Mouse (Mus musculus) midbrain, embryonic 12.5 days (tissue): ENCODE results near the gene Srp9. TPM values are rescaled to one million over a fixed set of nuclear protein-coding genes. Genes with fewer than 3 reads are reported as not detected.

Source experiments
- ATAC-seq: fragments of 200-750 bp; cut with Nextera tagmentation; 2 replicates; pipeline ENCODE4 v1.8.0; 2017; ENCODE audit warnings: low read depth, moderate TSS enrichment, moderate library complexity; ENCODE audit not compliant: low FRiP score
- H3K27ac ChIP-seq: fragments of 300-500 bp; sonication (generic); replicated peaks from 2 replicates; pipeline ENCODE4 v1.5.1; 2016; ENCODE audit warnings: mild to moderate bottlenecking
- H3K27me3 ChIP-seq: fragments of 300-500 bp; sonication (generic); 2 replicates; pipeline ENCODE4 v1.6.1; 2016; ENCODE audit warnings: mild to moderate bottlenecking
- H3K36me3 ChIP-seq: fragments of 300-500 bp; sonication (generic); 2 replicates; pipeline ENCODE4 v1.6.1; 2016
- H3K4me1 ChIP-seq: fragments of 300-500 bp; sonication (generic); 2 replicates; pipeline ENCODE4 v1.6.1; 2016
- H3K4me2 ChIP-seq: fragments of 300-500 bp; sonication (generic); replicated peaks from 2 replicates; pipeline ENCODE4 v1.6.1; 2016; ENCODE audit warnings: mild to moderate bottlenecking, moderate library complexity
- H3K4me3 ChIP-seq: fragments of 300-500 bp; sonication (generic); 2 replicates; pipeline ENCODE4 v1.5.1; 2016; ENCODE audit warnings: mild to moderate bottlenecking
- H3K9ac ChIP-seq: fragments of 300-500 bp; sonication (generic); replicated peaks from 2 replicates; pipeline ENCODE4 v1.6.1; 2016; ENCODE audit warnings: mild to moderate bottlenecking, moderate library complexity
- H3K9me3 ChIP-seq: fragments of 300-500 bp; sonication (generic); 2 replicates; pipeline ENCODE4 v1.6.1; 2016; ENCODE audit warnings: mild to moderate bottlenecking
- WGBS: fragments of 180-500 bp; shearing (Covaris S2); methylation state at CpG from one replicate; pipeline ENCODE4 v1.1.7; 2016; 5-methylcytosine and 5-hydroxymethylcytosine counted together
- polyA plus RNA-seq: library from polyadenylated mRNA; unstranded; fragments of >200 nt; fragmentation: Nextera tagmentation; extraction: Ambion mirVana; gene quantifications from 2 replicates; pipeline ENCODE4 v1.2.1, GENCODE M21; 2016

Srp9 gene
- polyA plus RNA-seq, 1 experiment from 2014 or later = 143 TPM

DNA sequence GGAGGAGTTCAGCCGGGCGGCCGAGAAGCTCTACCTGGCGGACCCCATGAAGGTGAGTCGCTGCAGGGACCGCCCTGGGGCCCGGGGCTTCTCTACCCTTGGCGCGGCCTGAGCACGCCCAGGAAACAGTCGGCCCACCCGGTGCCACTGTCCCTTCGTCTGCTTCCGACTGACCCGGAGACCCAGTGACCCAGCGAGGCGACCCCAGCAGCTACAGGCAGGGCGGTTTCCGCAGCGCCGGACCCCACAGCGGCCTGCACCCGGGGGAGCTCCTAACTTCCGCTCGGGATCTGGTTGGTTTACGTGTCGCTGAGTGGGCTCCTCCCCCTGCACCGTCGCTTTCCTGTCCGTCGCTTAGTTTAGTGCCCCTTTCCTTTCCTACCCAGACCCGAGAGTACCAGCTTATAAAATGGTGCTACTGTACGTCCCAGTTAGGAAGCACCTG lies 409 bp downstream of the Srp9 start:
- Histone ChIP-seq H3K4me1 (peaks cover 16% of the 10 kb centered on the region), H3K4me3 (peak overlapping the region; percentile 89), H3K27ac (peak overlapping the region; percentile 71), H3K9me3 (no peaks in the 10 kb centered on the region), H3K36me3 (peaks cover 21% of the 10 kb centered on the region), H3K27me3 (no peaks in the 10 kb centered on the region), H3K9ac (peak overlapping the region; percentile 71), H3K4me2 (peak overlapping the region; percentile 61)
- peak; percentile 92 for ATAC-seq
- under 1% methylated on average over 33 of the region's 33 CpGs for WGBS

DNA sequence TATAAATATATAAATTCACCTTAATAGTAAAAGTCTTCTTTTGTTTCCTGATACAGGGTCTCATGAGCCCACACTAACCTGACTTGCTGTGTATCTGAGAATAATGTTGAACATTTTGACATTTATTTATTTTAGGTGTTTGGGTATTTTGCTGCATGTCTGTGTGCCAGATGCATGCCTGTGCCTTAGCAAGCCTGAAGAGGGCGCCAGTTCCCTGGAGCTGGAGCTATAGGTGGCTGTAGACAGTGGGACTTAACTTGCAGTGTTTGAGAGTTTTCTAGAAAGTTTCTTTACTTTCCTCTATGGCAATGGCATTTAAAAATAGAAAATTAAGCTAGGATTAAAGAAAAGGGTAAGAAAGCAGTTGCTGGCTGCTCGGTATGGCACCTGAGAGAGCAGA lies 6.3 kb downstream of the Srp9 start:
- Histone ChIP-seq H3K4me1 (peaks cover 8% of the 10 kb centered on the region), H3K4me2 (no peak overlapping the region), H3K9me3 (no peaks in the 10 kb centered on the region), H3K9ac (no peak overlapping the region), H3K36me3 (peaks cover 41% of the 10 kb centered on the region), H3K27me3 (no peaks in the 10 kb centered on the region), H3K4me3 (no peak overlapping the region), H3K27ac (no peak overlapping the region)
- no peak for ATAC-seq
- WGBS = 52% methylated on average over 2 of the region's 2 CpGs

DNA sequence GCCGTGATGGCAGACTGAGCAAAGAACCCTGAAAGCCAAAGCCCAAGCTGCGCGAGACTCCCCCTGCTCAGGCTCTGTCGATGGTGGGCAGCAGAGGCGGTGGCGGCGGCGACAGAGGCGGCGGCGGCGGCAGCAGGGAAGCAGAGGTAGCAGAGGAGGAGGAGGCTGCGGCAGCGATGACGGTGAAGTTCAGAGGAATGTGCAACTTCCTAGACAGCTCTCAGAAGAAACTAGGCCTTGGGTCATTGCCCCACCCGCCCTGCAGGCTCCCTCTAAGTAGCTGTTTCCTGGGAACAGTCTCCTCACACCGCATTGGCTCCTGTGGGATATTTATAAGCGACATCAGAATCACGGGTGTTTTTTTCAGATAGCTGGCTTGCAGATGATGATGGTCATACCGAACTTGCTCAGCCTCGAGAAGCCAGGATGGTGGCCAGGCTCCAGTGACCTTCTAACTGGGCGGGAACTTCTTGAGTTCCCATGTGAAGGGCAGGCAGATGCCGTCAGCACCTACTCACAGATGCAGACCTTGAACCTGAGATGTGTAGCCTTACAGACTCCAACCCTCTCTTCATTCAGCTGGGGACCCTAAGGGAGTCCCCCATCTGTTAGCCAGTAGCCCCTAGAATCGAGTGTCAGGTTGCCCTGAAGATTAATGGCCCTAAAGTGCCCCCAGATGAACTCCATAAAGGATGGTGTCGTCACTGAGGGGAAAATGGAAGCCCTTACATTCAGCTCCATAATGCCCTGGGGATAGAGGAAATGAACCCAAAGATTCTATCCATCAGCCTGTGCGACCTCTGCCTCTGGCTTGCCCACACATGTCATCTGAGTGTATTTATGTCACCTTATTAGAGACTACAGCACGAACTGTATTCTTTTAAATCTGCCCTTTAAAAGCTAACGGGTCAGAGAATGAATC lies 12.9 kb downstream of the Srp9 start:
- H3K27ac ChIP-seq = no peak overlapping the region

DNA sequence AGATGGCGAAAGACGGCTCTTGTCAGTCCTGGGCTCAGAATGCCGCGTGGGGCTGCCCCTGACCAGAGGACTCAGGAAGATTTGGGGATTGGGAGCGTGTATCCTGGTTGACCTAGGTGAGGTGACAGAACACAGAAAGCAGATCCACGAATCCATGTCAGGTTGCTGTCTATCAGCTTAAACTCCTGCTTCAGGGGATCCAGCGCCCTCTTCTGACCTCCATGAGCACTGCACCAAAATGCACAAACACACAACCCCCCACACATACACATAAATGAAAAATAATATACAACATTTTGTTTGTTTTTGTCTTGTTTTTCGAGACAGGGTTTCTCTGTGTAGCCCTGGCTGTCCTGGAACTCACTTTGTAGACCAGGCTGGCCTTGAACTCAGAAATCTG lies 13.6 kb downstream of the Srp9 start:
- Histone ChIP-seq H3K4me2 (no peak overlapping the region), H3K9me3 (no peaks in the 10 kb centered on the region), H3K4me3 (no peak overlapping the region), H3K27me3 (peaks cover 14% of the 10 kb centered on the region; the same call in 1 of the 2 replicates), H3K27ac (no peak overlapping the region), H3K4me1 (no peaks in the 10 kb centered on the region), H3K36me3 (no peaks in the 10 kb centered on the region), H3K9ac (no peak overlapping the region)
- WGBS = 77% methylated on average over 8 of the region's 8 CpGs
- ATAC-seq = no peak

More for the DNA sequence above, 12.9 kb downstream of the Srp9 start:
- Histone ChIP-seq H3K4me3 (no peak overlapping the region), H3K9me3 (no peaks in the 10 kb centered on the region), H3K4me2 (no peak overlapping the region), H3K9ac (no peak overlapping the region), H3K36me3 (peaks cover 4% of the 10 kb centered on the region), H3K27me3 (peaks cover 14% of the 10 kb centered on the region; the same call in 1 of the 2 replicates), H3K4me1 (no peaks in the 10 kb centered on the region)
- 63% methylated on average over 28 of the region's 28 CpGs for WGBS
- ATAC-seq = no peak

DNA sequence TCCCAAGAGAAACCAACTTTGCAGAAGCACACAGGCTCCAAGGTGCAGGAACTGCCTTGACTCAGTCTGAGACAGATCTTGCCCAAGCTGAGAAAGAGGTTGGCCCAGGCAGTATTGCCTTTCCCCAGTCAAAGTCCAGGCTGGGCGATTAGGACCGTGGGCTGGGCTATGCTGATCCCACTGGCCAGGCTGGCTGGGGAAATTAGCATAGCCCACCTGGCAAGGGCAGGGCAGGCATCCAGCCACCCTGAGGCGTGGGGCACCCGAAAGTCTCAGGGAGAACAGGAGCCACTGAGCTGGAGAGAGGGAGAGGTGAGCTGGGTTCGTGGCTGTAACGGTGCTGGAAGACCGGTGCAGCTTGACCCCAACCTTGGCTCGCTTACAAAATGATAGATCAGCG lies 15.4 kb downstream of the Srp9 start:
- no peaks in the 10 kb centered on the region for H3K9me3 ChIP-seq
- ATAC-seq = no peak
- peaks cover 14% of the 10 kb centered on the region; the same call in 1 of the 2 replicates for H3K27me3 ChIP-seq
- no peak overlapping the region for H3K4me3 ChIP-seq
- no peak overlapping the region for H3K27ac ChIP-seq
- WGBS = 40% methylated on average over 9 of the region's 9 CpGs
- H3K4me1 ChIP-seq = no peaks in the 10 kb centered on the region
- no peaks in the 10 kb centered on the region for H3K36me3 ChIP-seq
- 0 out of 2 replicates have a peak overlapping the region, but pooled peaks have one; percentile 19 for H3K4me2 ChIP-seq
- H3K9ac ChIP-seq = no peak overlapping the region

DNA sequence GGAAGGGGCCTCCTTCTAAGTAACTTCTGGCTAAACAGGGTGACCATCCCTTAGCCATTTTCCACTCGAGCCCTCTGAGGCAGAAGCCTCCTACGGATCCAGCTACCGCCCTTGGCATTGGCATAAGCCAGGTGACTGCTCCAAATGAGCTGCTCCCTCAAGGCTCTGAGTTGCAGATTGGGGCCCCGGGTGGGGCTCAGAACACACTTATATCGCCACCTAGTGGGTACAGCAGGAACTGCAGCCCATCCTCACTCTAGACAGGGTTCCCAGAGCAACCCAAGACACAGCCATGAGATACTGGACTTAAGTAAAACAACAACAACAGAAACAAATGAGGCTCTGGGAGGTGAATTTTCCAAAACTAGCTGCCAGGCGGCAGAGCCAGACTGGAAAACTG lies 15.8 kb downstream of the Srp9 start:
- Histone ChIP-seq H3K4me3 (no peak overlapping the region), H3K36me3 (no peaks in the 10 kb centered on the region), H3K9me3 (no peaks in the 10 kb centered on the region), H3K27me3 (peaks cover 14% of the 10 kb centered on the region; the same call in 1 of the 2 replicates), H3K4me2 (0 out of 2 replicates have a peak overlapping the region, but pooled peaks have one; percentile 19), H3K4me1 (no peaks in the 10 kb centered on the region), H3K9ac (no peak overlapping the region), H3K27ac (no peak overlapping the region)
- ATAC-seq = peak; percentile 62; the same call in 1 of the 2 replicates
- 2% methylated on average over 6 of the region's 6 CpGs for WGBS

DNA sequence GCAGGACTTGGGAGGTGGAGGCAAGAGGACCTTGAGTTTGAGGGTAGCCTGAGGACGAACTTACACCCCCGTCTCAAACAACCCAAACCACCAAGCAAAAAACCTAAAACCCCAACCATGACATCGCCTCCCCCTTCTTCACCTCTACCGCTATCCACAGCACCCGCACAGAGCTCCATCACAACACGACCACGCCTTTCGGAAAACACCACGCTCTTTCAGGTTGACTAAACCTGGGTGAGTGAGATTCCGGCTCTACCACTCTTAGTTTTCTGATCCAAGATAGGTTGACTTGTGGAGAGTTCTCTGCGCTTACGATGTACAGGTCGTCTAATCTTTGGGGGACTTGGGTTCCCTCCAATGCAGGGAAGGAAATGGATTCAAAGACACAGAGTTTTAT lies 18.2 kb downstream of the Srp9 start:
- Histone ChIP-seq H3K4me1 (no peaks in the 10 kb centered on the region), H3K36me3 (no peaks in the 10 kb centered on the region), H3K9me3 (no peaks in the 10 kb centered on the region), H3K4me2 (no peak overlapping the region), H3K27me3 (peaks cover 14% of the 10 kb centered on the region; the same call in 1 of the 2 replicates), H3K27ac (no peak overlapping the region), H3K4me3 (no peak overlapping the region), H3K9ac (no peak overlapping the region)
- no peak for ATAC-seq
- WGBS = 92% methylated on average over 13 of the region's 13 CpGs

DNA sequence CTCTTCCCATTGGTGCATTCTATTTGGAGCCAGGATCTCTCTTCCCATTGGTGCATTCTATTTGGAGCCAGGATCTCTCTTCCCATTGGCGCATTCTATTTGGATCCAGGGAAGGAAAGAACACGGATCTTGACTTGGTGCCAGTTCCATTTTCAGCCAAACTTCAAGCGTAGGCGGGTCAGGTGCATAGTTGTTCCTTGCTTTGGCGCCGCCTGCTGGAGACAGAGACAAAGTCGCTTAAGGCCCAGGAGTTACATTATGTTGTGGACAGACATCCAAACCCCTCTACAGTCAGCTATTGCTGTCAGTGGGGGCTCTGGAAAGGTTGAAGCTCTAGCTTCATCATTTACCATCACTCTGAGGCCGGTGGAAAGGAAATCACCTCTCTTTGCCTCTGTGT lies 18.8 kb downstream of the Srp9 start:
- no peak overlapping the region for H3K27ac ChIP-seq
- WGBS = 75% methylated on average over 8 of the region's 8 CpGs
- H3K9ac ChIP-seq = no peak overlapping the region
- no peak overlapping the region for H3K4me2 ChIP-seq
- no peak overlapping the region for H3K4me3 ChIP-seq
- H3K27me3 ChIP-seq = peaks cover 14% of the 10 kb centered on the region; the same call in 1 of the 2 replicates
- H3K36me3 ChIP-seq = no peaks in the 10 kb centered on the region
- H3K4me1 ChIP-seq = no peaks in the 10 kb centered on the region
- no peaks in the 10 kb centered on the region for H3K9me3 ChIP-seq
- ATAC-seq = no peak

DNA sequence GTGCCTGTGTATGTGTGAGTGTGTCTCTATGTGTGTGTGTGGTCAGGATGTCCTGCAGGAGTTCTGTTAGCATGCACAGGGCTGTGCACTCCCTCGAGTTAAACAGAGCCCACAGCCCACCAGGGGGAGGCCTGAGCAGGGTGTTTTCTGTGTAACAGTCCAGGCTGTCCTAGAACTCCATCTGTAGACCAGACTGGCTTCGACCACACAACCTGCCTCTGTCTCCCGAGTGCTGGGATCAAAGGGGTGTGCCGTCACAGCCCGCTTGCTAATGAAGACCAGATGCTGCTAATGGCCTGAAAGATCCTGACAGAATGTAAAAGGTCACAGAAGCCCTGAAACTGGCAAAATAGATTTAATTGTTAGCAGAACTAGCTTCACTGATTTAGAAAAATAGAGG lies 21.0 kb downstream of the Srp9 start:
- no peak overlapping the region for H3K4me3 ChIP-seq
- no peak for ATAC-seq
- H3K36me3 ChIP-seq = no peaks in the 10 kb centered on the region
- no peaks in the 10 kb centered on the region for H3K9me3 ChIP-seq
- H3K27me3 ChIP-seq = peaks cover 5% of the 10 kb centered on the region; the same call in 1 of the 2 replicates
- no peak overlapping the region for H3K4me2 ChIP-seq
- 52% methylated on average over 5 of the region's 5 CpGs for WGBS
- no peak overlapping the region for H3K27ac ChIP-seq
- H3K4me1 ChIP-seq = no peaks in the 10 kb centered on the region
- no peak overlapping the region for H3K9ac ChIP-seq

DNA sequence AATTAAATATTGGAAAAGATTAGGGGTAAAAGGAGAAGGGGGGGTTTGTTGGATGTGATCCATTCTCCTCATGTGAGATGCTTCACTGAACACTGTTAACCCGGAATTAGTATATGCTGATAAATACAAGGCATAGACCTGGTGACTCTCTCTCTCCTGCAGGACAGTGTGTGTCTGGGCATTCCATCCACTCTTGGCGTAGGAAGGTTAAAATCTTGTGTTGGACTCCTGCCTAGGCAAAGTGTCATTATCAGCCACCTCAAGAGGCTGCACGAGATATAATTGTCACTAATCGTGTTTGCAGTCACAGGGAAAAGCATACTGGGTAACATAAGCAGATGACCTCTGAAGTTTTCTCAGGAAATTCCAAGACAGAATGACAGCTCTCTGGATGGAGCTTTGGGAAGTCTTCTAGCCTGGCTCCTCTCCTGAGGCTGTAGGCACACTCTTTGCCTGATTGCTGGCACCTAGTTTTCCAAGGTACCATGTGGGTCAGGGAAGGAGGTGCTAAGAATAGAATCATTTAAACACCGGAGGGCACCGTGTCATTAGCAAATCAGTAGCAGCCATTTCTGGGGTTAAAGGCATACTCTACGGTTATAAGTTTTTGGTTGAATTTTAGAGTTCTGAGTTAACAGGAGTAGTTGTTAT lies 24.5 kb downstream of the Srp9 start:
- ATAC-seq = no peak
- no peaks in the 10 kb centered on the region for H3K36me3 ChIP-seq
- WGBS = 85% methylated on average over 7 of the region's 7 CpGs

DNA sequence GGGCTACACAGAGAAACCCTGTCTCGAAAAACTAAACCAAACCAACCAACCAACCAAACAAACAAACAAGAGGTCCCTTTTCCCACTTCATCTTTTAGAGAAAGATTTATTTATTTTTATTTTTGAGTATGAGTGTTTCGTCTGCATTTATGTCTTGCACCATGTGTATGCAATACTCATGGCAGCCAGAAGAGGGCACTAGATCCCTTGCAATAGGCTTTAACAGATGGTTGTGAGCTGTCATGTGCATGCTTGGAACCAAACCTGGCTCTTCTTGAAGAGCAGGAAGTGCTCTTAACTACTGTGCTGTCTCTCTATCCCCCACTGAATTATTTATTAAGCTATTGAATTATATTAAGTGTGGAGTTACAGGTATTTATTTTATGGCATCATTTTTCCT lies 25.4 kb downstream of the Srp9 start:
- Histone ChIP-seq H3K4me3 (no peak overlapping the region), H3K9me3 (no peaks in the 10 kb centered on the region), H3K27me3 (no peaks in the 10 kb centered on the region), H3K36me3 (no peaks in the 10 kb centered on the region), H3K27ac (no peak overlapping the region), H3K4me1 (no peaks in the 10 kb centered on the region), H3K9ac (no peak overlapping the region), H3K4me2 (no peak overlapping the region)
- ATAC-seq = no peak
- 84% methylated on average over 2 of the region's 2 CpGs for WGBS

More for the DNA sequence above, 24.5 kb downstream of the Srp9 start:
- Histone ChIP-seq H3K4me1 (no peaks in the 10 kb centered on the region), H3K9me3 (no peaks in the 10 kb centered on the region), H3K9ac (no peak overlapping the region), H3K27me3 (no peaks in the 10 kb centered on the region), H3K27ac (no peak overlapping the region), H3K4me2 (no peak overlapping the region), H3K4me3 (no peak overlapping the region)

DNA sequence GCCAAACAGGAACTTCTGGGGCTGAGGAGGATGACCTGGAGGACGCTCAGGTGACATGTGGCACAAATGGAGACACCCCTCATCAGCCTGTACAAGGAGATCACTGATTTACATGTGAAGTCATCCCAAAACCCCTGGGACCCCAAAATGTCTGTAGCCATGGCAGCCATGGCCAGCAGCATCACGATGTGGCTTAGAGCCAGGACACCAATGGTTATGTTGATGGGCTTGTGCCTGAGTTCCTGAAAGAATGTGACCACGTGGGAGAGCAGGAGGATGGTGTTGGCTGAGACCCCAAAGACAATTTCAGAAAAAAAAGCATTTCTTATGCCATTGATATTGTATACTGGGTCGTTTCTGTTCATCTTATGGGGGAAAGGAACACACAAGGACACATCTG lies 33.2 kb downstream of the Srp9 start:
- Histone ChIP-seq H3K36me3 (no peaks in the 10 kb centered on the region), H3K4me3 (no peak overlapping the region), H3K9ac (no peak overlapping the region), H3K27me3 (no peaks in the 10 kb centered on the region), H3K4me2 (no peak overlapping the region), H3K9me3 (no peaks in the 10 kb centered on the region), H3K4me1 (no peaks in the 10 kb centered on the region), H3K27ac (no peak overlapping the region)
- WGBS = 72% methylated on average over 4 of the region's 4 CpGs
- ATAC-seq = no peak
